In the genomic region with DNA sequence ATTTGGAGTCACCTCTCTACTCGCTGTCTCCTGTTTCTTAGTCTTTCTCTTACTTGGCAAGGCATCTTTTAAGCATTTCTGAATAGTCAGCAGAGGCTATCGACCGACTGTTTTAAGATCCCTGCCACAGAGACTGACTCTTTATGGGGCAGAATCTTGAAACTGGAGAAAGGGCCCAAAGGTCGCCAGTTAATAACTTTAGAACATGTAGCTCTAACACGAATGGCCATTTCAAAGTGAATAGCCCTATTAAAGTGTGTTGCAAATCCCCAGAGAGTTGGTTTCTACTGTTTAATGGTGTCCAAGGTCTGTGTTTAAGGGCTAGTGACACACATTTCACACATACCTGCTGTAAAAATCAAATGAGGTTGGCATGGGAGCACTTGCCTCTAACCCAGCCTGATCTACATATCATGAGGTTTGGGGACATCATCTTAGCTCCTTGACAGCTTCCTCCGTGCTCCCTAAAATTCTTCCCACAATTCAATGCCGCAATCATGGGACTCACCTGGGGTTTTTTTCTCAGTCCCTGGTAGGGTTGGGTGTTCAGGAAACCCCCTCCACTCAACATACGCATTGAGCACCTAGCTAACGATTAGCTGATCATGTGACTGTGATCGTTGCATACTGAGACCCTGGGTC, we compare ENCODE assay signal across 6 mouse cellular contexts.
"Had no signal": no experiment of that assay in that cellular context is flagged by ENCODE, and none has a peak within 500 bp of the region (broad histone marks: within the 10 kb centered on the region; RNA-seq: fewer than 3 reads in every experiment).

No protein-coding gene starts in this region.

- H3K27ac ChIP-seq: layer of hippocampus, adult 2 months; liver, embryonic 15.5 days; stomach, postnatal 0 days had no signal

- H3K4me1 ChIP-seq: liver, embryonic 15.5 days had no signal

- H3K4me2 ChIP-seq: liver, embryonic 11.5 days; liver, embryonic 15.5 days had no signal

- H3K9me3 ChIP-seq: liver, embryonic 15.5 days had no signal

- DNase-seq: lung, adult 2 months had no signal

- H3K36me3 ChIP-seq: liver, embryonic 15.5 days had no signal

- H3K4me3 ChIP-seq: layer of hippocampus, adult 2 months; liver, embryonic 15.5 days had no signal

- H3K27me3 ChIP-seq: liver, embryonic 15.5 days had no signal

- H3K9ac ChIP-seq: liver, embryonic 15.5 days had no signal

- ATAC-seq: lung, postnatal 0 days had no signal
